Mouse (Mus musculus) lung, adult 2 months (tissue): ENCODE results near the gene Adcy1.

Source experiments
- CTCF ChIP-seq: fragments of 200-500 bp; IDR thresholded peaks from 2 replicates; pipeline ENCODE4 v1.5.1; 2011; ENCODE audit warnings: mild to moderate bottlenecking, low read length, control low read depth; ENCODE audit not compliant: insufficient read depth
- POLR2A ChIP-seq: fragments of 200-500 bp; IDR thresholded peaks from 2 replicates; pipeline ENCODE4 v1.6.1; 2011; ENCODE audit warnings: low read depth, mild to moderate bottlenecking, control low read depth, low read length, borderline replicate concordance; ENCODE audit errors: extremely low read depth

- TF ChIP-seq CTCF = no peak
- TF ChIP-seq POLR2A = no peak
Observed at GRCm38 (mm10) chr11:7213501-7214341, 150.4 kb downstream of the Adcy1 start, which contains the start of gene Igfbp3.
